Mouse (Mus musculus) spleen, adult 12 weeks (tissue): Measurements from ENCODE around the gene Setd5.

Experiments used
- DNase-seq: peaks from one replicate; pipeline ENCODE4 v3.0.0; 2022; ENCODE audit warnings: low spot score

Gene Setd5

GRCm38 (mm10) chr6:113193765-113194460 lies 116.7 kb downstream of the Setd5 start:
- no peak for DNase-seq

- no peak for DNase-seq
Measured at GRCm38 (mm10) chr6:113194517-113194840, 117.3 kb downstream of the Setd5 start.

- no peak for DNase-seq
Measured at GRCm38 (mm10) chr6:113194841-113195595, 117.9 kb downstream of the Setd5 start, which contains the start of gene Lhfpl4. TSS of gene Lhfpl4 (minus strand) at chr6:113195384.

GRCm38 (mm10) chr6:113195596-113195992 lies 118.4 kb downstream of the Setd5 start:
- no peak for DNase-seq
